Mouse (Mus musculus) ovary, postnatal 10 days (tissue): ENCODE data around the gene Mob4.

Experiments used
- DNase-seq: peaks from one replicate; pipeline ENCODE4 v3.0.0; 2022; ENCODE audit warnings: low spot score

Gene Mob4

GRCm38 (mm10) chr1:55182392-55182791 lies 51.4 kb downstream of the Mob4 start:
- DNase-seq, result no peak

- no peak for DNase-seq
Measured at GRCm38 (mm10) chr1:55185718-55186117, 54.7 kb downstream of the Mob4 start.

GRCm38 (mm10) chr1:55186592-55187210 lies 55.7 kb downstream of the Mob4 start:
- DNase-seq, result no peak

DNA sequence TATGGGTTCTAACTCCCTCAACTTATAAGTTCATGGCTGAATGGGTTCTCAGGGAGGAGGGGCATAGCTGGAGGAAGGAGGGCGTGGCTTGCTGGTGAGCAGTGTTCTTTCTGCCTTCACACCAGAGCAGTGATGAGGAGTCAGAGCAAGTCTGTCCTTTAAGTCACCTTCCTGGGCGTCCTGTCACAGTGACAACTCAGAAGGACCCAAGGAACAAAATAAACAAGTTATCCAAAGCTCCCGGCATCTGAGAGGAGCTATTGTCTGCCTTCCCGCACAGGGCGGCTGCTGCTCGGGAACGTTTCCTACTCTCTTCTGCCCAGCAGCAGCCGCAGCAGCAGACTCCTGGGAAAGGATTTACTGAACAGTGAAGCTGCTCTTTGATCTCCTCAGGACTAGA lies 61.0 kb downstream of the Mob4 start:
- DNase-seq, result no peak

- no peak for DNase-seq
Measured at GRCm38 (mm10) chr1:55192824-55193223, 61.8 kb downstream of the Mob4 start.

DNA sequence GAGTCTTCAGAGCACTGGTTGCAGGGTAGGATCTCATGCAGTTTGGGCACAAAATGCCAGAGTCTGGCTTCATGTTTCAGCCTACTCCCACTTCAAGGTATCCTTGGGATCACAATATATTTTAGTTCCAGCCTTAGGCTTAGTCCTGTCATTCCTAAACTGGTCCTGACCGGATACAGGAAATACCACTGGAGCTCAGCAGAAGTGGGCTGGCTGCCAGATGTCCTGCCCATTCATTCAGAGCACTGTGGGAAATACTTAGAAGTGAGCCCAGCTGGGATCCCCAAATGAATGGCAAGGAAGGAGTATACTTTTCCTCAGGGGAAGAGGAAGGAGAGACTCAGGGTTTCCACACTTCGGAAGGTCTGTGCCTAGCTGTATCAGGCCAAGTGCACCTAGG lies 62.3 kb downstream of the Mob4 start:
- no peak for DNase-seq

DNA sequence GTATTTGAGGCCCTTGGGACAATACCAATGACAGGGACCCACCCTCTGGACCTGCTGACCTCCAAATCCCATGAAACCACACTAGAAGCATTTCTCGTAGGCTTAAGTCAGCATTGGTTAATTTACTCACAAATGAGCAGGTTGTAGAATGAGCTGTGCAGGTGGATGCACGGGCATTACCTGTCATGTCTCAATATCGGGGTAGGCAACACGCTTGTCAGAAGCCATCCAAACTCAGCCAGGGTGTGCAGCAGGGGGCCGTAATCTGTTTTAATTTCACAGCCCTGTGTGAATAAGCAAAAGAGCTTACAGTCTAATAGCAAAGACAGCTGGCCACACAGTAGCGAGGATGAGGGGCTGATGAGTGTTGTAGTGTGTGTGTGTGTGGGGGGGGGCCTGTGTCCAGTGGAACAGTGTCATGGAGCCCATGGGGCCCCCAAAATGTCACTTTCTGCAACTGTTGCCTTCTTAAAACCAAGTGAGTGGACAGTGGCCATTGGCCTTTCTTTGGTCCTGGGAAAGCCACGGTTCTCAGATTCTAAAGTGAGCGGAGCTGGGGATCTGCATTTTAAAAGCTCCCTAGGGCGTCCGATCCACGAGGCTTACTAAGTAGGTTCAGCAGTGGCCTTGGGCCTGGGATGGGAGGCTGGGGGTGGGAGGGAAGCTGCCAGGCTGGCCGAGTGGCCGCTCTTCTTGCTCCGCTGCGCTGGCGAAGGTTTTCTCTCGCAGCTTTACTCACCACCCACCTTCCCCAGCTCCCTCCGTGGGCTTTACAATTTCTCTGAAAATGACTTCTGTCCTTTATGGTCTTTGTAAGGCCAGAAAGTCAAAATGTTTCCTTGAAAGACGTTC lies 63.3 kb downstream of the Mob4 start:
- DNase-seq, result no peak

- no peak for DNase-seq
Measured at GRCm38 (mm10) chr1:55195021-55195420, 64.0 kb downstream of the Mob4 start.

DNA sequence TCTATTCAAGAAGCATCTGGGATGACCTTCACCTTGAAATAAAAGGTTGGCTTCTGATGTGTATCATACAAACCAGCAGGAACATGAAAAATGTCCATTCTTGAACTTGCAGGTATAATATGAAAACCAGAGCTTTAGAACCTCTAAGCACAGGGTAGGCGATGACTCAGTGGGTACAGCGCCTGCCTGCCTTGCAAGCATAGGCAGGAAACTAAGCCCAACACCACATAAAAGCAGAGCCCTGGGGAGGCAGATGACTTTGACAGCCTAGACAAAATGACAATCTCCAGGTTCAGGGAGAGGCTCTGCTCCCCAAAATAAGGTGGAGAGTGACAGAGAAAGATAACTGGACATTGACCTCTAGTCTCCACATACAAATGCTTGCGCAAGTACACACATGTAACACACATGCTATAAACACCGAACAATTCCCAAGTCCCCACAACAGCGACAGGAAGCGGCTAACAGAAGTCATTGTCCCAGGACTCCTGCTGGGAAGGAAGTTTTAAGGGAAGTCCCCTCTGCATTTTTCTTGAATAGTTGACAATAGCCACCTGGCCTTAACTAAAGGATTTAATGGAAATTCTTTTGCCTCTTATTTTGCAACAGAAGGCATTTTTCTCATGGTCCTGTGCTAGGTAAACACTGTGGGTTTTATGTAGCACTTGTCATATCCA lies 65.4 kb downstream of the Mob4 start:
- no peak for DNase-seq

GRCm38 (mm10) chr1:55198719-55199118 lies 67.7 kb downstream of the Mob4 start:
- DNase-seq, result no peak

DNA sequence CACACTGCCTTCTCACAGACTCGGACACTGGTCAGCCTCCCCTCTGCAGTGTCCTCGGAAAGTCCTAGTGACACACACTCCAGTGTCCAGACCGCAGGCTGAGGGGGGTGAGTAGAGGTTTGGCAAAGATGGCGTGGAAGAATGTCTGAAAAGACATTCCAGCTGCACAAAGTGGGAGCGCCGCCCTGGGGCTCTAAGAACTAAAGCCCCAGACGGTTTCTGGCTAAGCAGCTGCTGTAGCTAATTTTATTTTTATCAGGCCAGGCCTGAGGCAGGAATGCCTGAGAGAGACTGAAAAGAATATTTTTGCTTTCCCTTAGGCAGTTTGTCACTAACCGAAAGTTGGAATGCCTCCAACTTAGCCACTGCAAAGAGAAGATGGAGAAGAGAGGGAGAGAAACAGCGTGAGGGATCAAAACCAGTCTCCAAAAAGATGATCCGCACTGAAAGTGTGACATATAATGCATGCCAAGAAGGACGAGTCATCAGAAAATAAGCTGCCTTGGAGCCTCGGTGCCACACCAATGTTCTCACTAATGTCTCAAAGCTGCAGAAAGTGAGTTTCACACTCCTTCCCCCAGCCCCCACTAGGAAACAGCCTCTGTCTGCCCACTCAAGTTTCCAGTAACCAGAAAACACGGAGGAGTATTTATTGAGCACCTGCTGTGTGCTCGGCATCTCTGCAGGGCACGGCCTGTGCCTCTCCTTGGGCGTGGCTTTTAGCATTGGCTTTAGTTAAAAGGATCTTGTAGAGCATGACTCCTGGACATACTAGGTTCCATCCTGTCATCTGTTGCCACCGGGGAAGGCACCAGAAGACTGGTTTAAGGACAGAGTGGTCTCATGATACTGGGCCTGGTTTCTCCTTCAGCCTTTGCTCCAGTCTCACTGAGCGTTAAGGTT lies 71.1 kb downstream of the Mob4 start:
- DNase-seq, result peak; percentile 27
